Mouse (Mus musculus): ENCODE data around the gene Lrp8.
A peak's percentile ranks its signal among the peaks of the same experiment; 100 is the strongest.

The Lrp8 gene

GRCm38 (mm10) chr4:107808655-107809054 is 6.6 kb downstream of the Lrp8 start:
- no peak for DNase-seq

GRCm38 (mm10) chr4:107811006-107811405 is 8.9 kb downstream of the Lrp8 start:
- DNase-seq = no peak

GRCm38 (mm10) chr4:107811716-107812330 is 9.8 kb downstream of the Lrp8 start:
- DNase-seq = peak; percentile 30

GRCm38 (mm10) chr4:107812336-107812735 is 10.3 kb downstream of the Lrp8 start:
- DNase-seq = no peak

GRCm38 (mm10) chr4:107816459-107816858 is 14.4 kb downstream of the Lrp8 start:
- DNase-seq = no peak

- DNase-seq = peak; percentile 65
Observed at GRCm38 (mm10) chr4:107817463-107817862, 15.4 kb downstream of the Lrp8 start.

GRCm38 (mm10) chr4:107819990-107820719 is 18.1 kb downstream of the Lrp8 start:
- DNase-seq = peak; percentile 68

- DNase-seq = peak; percentile 99
Observed at GRCm38 (mm10) chr4:107820856-107821619, 19.0 kb downstream of the Lrp8 start.

GRCm38 (mm10) chr4:107822936-107823411 is 20.9 kb downstream of the Lrp8 start:
- no peak for DNase-seq

GRCm38 (mm10) chr4:107823511-107823910 is 21.4 kb downstream of the Lrp8 start:
- DNase-seq = peak; percentile 74

- DNase-seq = no peak
Observed at GRCm38 (mm10) chr4:107828727-107829218, 26.7 kb downstream of the Lrp8 start.

- DNase-seq = no peak
Observed at GRCm38 (mm10) chr4:107829675-107830074, 27.6 kb downstream of the Lrp8 start.

- peak; percentile 21 for DNase-seq
Observed at GRCm38 (mm10) chr4:107830189-107830588, 28.1 kb downstream of the Lrp8 start.

- peak; percentile 60 for DNase-seq
Observed at GRCm38 (mm10) chr4:107830821-107831221, 28.8 kb downstream of the Lrp8 start.

GRCm38 (mm10) chr4:107831678-107832077 is 29.6 kb downstream of the Lrp8 start:
- DNase-seq = no peak

GRCm38 (mm10) chr4:107833525-107833924 is 31.5 kb downstream of the Lrp8 start:
- DNase-seq = no peak

- no peak for DNase-seq
Observed at GRCm38 (mm10) chr4:107834643-107835314, 32.7 kb downstream of the Lrp8 start.

- DNase-seq = no peak
Observed at GRCm38 (mm10) chr4:107835508-107835909, 33.4 kb downstream of the Lrp8 start.

GRCm38 (mm10) chr4:107836758-107837157 is 34.7 kb downstream of the Lrp8 start:
- peak; percentile 71 for DNase-seq

- no peak for DNase-seq
Observed at GRCm38 (mm10) chr4:107837910-107838309, 35.8 kb downstream of the Lrp8 start.

GRCm38 (mm10) chr4:107843687-107844086 is 41.6 kb downstream of the Lrp8 start:
- DNase-seq = peak; percentile 84

- DNase-seq = peak; percentile 68
Observed at GRCm38 (mm10) chr4:107844971-107845370, 42.9 kb downstream of the Lrp8 start.

GRCm38 (mm10) chr4:107846795-107847194 is 44.7 kb downstream of the Lrp8 start:
- DNase-seq = peak; percentile 4

All from cerebellum, adult 11-12 months (tissue).